Mouse (Mus musculus): ENCODE measurements at regions not wholly inside any gene's neighbourhood (a gene's known extent, or its start where the extent isn't known, plus 50 kb on each side); places are given as distances from the start of the nearest gene placed in this dataset.

DNA sequence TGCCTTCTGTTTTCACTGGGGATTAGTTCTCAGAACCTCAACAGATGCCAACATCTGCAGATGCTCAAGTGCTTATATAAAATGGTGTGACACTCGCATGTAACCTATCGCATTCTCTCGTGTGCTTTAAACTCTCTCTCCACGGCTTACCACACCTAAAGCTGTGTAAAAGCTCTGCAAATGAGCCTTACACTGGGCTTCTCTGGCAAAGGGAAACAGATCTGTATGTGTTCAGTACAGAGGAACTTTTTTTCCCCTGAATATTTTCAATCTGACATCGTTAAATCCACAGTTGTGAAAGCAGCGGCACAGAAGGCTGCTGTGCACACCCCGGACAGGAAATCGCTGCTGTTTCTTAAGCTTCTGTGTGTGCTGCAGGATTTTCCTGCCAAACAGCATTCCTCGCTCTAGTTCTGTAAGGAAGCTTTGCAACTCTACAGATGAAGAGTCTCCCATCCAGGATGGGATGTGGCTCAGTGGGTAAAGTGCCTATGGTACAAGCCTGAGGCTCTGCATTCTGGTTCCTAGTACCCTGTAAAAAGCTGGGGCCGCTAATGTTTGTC, 206.3 kb downstream of the Sox11 start:
- Histone ChIP-seq H3K4me3 (no peak overlapping the region), H3K36me3 (no peaks in the 10 kb centered on the region), H3K27ac (peak overlapping the region; percentile 96), H3K4me1 (replicated peaks) (peaks cover 77% of the 10 kb centered on the region), H3K27me3 (ENCODE audit: insufficient read depth, poor library complexity, severe bottlenecking) (no peaks in the 10 kb centered on the region), H3K9me3 (no peaks in the 10 kb centered on the region)
- DNase-seq (ENCODE audit: low spot score): no peak
- WGBS: 69% methylated on average over 10 of the region's 10 CpGs

GRCm38 (mm10) chr12:27130544-27130943, 211.8 kb downstream of the Sox11 start:
- no peaks in the 10 kb centered on the region for H3K27me3 ChIP-seq (ENCODE audit: insufficient read depth, poor library complexity, severe bottlenecking)
- no peaks in the 10 kb centered on the region for H3K9me3 ChIP-seq
- H3K27ac ChIP-seq: no peak overlapping the region
- H3K4me3 ChIP-seq: no peak overlapping the region
- peaks cover 30% of the 10 kb centered on the region for H3K4me1 ChIP-seq (replicated peaks)
- no peak for DNase-seq (ENCODE audit: low spot score)
- 90% methylated on average over 1 of the region's 1 CpGs for WGBS
- H3K36me3 ChIP-seq: no peaks in the 10 kb centered on the region

DNA sequence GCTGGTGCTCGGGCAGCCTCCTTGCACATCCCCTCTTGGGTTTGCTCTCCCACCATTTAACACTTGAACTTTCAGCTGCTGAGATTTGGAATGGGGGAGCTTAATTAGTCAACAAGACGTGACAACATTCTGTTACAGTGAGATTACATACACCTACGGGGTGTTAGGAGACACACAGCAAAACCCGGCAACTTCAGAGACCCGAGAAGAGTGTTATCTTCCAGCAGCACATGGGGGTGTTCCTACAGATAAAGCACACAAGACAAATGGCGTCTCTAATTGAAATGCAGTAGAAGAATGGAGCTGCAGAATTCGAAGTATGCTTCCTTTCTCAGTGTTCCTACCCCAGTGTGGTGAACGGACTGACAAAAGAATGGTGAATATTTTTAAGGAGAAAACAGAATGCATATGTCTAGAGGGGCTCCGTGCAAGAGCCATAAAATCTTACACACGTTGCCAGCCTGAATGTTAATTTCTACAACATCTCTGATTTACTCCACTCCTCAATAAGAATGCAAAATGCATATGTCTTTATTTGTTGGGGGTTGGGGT, 215.2 kb downstream of the Sox11 start:
- peaks cover 8% of the 10 kb centered on the region; the same call in 1 of the 2 replicates for H3K4me1 ChIP-seq (replicated peaks)
- DNase-seq (ENCODE audit: low spot score): no peak
- no peaks in the 10 kb centered on the region for H3K36me3 ChIP-seq
- WGBS: 56% methylated on average over 10 of the region's 10 CpGs
- H3K9me3 ChIP-seq: no peaks in the 10 kb centered on the region
- H3K27ac ChIP-seq: peak overlapping the region; percentile 35
- no peak overlapping the region for H3K4me3 ChIP-seq
- H3K27me3 ChIP-seq (ENCODE audit: insufficient read depth, poor library complexity, severe bottlenecking): no peaks in the 10 kb centered on the region

DNA sequence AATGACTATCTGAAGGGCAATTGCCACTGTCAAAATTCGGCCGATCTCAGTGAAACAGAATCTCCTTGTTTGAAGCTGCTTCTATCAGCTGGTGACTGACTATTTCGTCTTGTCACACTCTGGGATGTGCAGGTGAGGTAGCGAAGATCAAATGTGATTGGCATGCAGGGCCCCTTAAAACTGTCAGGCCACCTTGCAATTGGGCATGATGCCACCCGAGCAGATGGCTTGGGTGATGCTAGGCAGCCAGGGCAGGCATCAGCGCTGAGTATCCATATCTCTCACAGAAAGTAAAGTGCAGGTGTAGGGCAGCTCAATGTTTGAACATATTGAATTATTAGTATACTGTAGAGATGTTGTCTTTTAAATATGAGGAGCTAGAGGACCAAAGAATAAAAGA, 223.8 kb downstream of the Sox11 start:
- Histone ChIP-seq H3K27ac (no peak overlapping the region), H3K4me3 (no peak overlapping the region), H3K9me3 (no peaks in the 10 kb centered on the region), H3K36me3 (no peaks in the 10 kb centered on the region), H3K4me1 (replicated peaks) (peaks cover 14% of the 10 kb centered on the region), H3K27me3 (ENCODE audit: insufficient read depth, poor library complexity, severe bottlenecking) (no peaks in the 10 kb centered on the region)
- no peak for DNase-seq (ENCODE audit: low spot score)
- 87% methylated on average over 6 of the region's 6 CpGs for WGBS

GRCm38 (mm10) chr12:27115392-27115791, 227.0 kb downstream of the Sox11 start:
- peak; percentile 31 for DNase-seq (ENCODE audit: low spot score)
- peak overlapping the region; percentile 9 for H3K27ac ChIP-seq
- H3K4me1 ChIP-seq (replicated peaks): peaks cover 14% of the 10 kb centered on the region
- 63% methylated on average over 6 of the region's 6 CpGs for WGBS
- no peaks in the 10 kb centered on the region for H3K36me3 ChIP-seq
- H3K9me3 ChIP-seq: no peaks in the 10 kb centered on the region
- no peak overlapping the region for H3K4me3 ChIP-seq
- H3K27me3 ChIP-seq (ENCODE audit: insufficient read depth, poor library complexity, severe bottlenecking): no peaks in the 10 kb centered on the region

GRCm38 (mm10) chr12:27104925-27105571, 237.3 kb downstream of the Sox11 start:
- Histone ChIP-seq H3K4me1 (replicated peaks) (0 out of 2 replicates have a peak, but pooled peaks cover 3% of the 10 kb centered on the region), H3K27me3 (ENCODE audit: insufficient read depth, poor library complexity, severe bottlenecking) (no peaks in the 10 kb centered on the region), H3K9me3 (no peaks in the 10 kb centered on the region), H3K27ac (0 out of 2 replicates have a peak overlapping the region, but pooled peaks have one; percentile 29), H3K36me3 (no peaks in the 10 kb centered on the region), H3K4me3 (no peak overlapping the region)
- DNase-seq (ENCODE audit: low spot score): no peak
- 85% methylated on average over 9 of the region's 9 CpGs for WGBS

GRCm38 (mm10) chr12:27102996-27103395, 239.4 kb downstream of the Sox11 start:
- WGBS: 94% methylated on average over 2 of the region's 2 CpGs
- no peaks in the 10 kb centered on the region for H3K4me1 ChIP-seq (replicated peaks)
- no peaks in the 10 kb centered on the region for H3K36me3 ChIP-seq
- no peak overlapping the region for H3K4me3 ChIP-seq
- no peaks in the 10 kb centered on the region for H3K27me3 ChIP-seq (ENCODE audit: insufficient read depth, poor library complexity, severe bottlenecking)
- no peak for DNase-seq (ENCODE audit: low spot score)
- no peaks in the 10 kb centered on the region for H3K9me3 ChIP-seq
- H3K27ac ChIP-seq: no peak overlapping the region

GRCm38 (mm10) chr12:27089206-27089605, 253.2 kb downstream of the Sox11 start:
- 34% methylated on average over 1 of the region's 1 CpGs for WGBS
- peaks cover 31% of the 10 kb centered on the region for H3K4me1 ChIP-seq (replicated peaks)
- H3K9me3 ChIP-seq: peaks cover 9% of the 10 kb centered on the region
- no peak for DNase-seq (ENCODE audit: low spot score)
- no peaks in the 10 kb centered on the region for H3K27me3 ChIP-seq (ENCODE audit: insufficient read depth, poor library complexity, severe bottlenecking)
- no peak overlapping the region; the same call in 1 of the 2 replicates for H3K27ac ChIP-seq
- no peak overlapping the region for H3K4me3 ChIP-seq
- peaks cover 5% of the 10 kb centered on the region; the same call in 1 of the 2 replicates for H3K36me3 ChIP-seq

- 86% methylated on average over 2 of the region's 2 CpGs for WGBS
- H3K9me3 ChIP-seq: no peaks in the 10 kb centered on the region
- H3K4me3 ChIP-seq: no peak overlapping the region
- H3K36me3 ChIP-seq: no peaks in the 10 kb centered on the region
- H3K4me1 ChIP-seq (replicated peaks): peaks cover 64% of the 10 kb centered on the region
- peak overlapping the region; percentile 92 for H3K27ac ChIP-seq
- no peaks in the 10 kb centered on the region for H3K27me3 ChIP-seq (ENCODE audit: insufficient read depth, poor library complexity, severe bottlenecking)
- no peak for DNase-seq (ENCODE audit: low spot score)
These were observed 256.5 kb downstream of the Sox11 start for GRCm38 (mm10) chr12:27085890-27086289.

- peak; percentile 53 for DNase-seq (ENCODE audit: low spot score)
- WGBS: 21% methylated on average over 4 of the region's 4 CpGs
- H3K36me3 ChIP-seq: no peaks in the 10 kb centered on the region
These were observed 258.5 kb downstream of the Sox11 start for GRCm38 (mm10) chr12:27083645-27084550.

DNA sequence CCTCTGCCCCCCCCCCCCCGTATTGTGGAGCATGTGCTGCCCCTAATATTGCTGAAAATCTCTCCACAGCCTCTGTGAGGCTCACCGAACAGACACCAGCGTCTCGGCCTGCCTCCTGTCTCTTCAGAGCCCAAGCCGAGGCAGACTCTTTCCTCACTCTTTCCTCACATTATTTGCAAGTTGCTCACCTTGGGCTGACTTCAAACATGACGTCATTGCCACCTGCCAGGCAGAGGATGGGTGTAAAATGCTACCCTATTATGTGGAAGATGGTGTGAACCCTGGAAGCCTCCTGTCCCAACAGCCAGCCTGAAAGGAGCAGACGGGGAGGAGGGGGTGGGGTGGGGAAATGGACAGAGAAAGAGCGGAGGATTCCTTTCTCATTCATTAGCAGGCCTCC, 259.3 kb downstream of the Sox11 start:
- H3K9me3 ChIP-seq: no peaks in the 10 kb centered on the region
- H3K27ac ChIP-seq: peak overlapping the region; percentile 92
- peak; percentile 78 for DNase-seq (ENCODE audit: low spot score)
- 1% methylated on average over 8 of the region's 8 CpGs for WGBS
- no peaks in the 10 kb centered on the region for H3K36me3 ChIP-seq
- H3K27me3 ChIP-seq (ENCODE audit: insufficient read depth, poor library complexity, severe bottlenecking): no peaks in the 10 kb centered on the region
- peaks cover 62% of the 10 kb centered on the region for H3K4me1 ChIP-seq (replicated peaks)
- peak overlapping the region; percentile 42 for H3K4me3 ChIP-seq

More at GRCm38 (mm10) chr12:27083645-27084550, 258.5 kb downstream of the Sox11 start:
- peak overlapping the region; percentile 92 for H3K27ac ChIP-seq
- peaks cover 65% of the 10 kb centered on the region for H3K4me1 ChIP-seq (replicated peaks)
- no peaks in the 10 kb centered on the region for H3K9me3 ChIP-seq
- H3K4me3 ChIP-seq: peak overlapping the region; percentile 42
- no peaks in the 10 kb centered on the region for H3K27me3 ChIP-seq (ENCODE audit: insufficient read depth, poor library complexity, severe bottlenecking)

GRCm38 (mm10) chr12:27082624-27083023, 259.8 kb downstream of the Sox11 start:
- no peaks in the 10 kb centered on the region for H3K36me3 ChIP-seq
- H3K9me3 ChIP-seq: no peaks in the 10 kb centered on the region

More at GRCm38 (mm10) chr12:27082624-27083023, 259.8 kb downstream of the Sox11 start:
- Histone ChIP-seq H3K4me3 (peak overlapping the region; percentile 42), H3K4me1 (replicated peaks) (peaks cover 62% of the 10 kb centered on the region), H3K27ac (peak overlapping the region; percentile 92), H3K27me3 (ENCODE audit: insufficient read depth, poor library complexity, severe bottlenecking) (no peaks in the 10 kb centered on the region)
- WGBS: 2% methylated on average over 8 of the region's 8 CpGs
- DNase-seq (ENCODE audit: low spot score): peak; percentile 91

Measured in hindbrain, embryonic 10.5 days (tissue).